Mouse (Mus musculus): ENCODE results near the gene Gmeb1.

DNA sequence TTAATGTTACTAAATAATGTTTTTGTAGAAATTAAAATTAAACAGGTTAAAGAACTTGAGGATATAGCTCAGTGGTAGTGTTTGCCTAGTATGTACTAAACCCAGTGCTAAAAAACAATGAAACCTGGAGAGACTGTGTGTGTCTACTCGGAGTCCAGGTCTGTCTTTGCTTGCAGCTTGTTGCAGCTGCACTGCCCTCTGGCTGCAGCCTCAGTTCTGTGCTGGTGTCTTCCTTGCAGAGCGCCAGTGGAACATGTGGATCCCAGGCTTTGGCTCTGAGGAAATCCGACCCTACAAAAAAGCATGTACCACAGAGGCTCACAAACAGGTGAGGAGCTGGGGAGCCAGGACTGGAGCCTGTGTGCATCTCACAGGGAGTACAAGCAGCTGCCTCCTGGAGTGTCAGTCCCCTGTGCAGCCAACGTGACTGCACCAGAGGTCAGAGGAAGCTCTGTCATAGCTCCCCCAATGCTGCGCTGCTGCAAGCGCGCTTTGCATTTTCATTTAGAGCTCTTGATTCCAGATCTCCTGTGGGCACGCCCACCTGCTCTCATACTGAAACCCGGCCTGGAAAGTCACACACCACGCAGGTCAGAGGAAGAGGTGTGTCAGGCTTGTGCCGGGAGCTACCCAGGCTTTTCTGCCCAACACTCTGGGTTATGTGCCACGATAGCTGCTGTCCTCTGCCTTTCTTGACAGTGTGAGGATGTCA is 30.4 kb upstream of the Gmeb1 start:
- TF ChIP-seq CTCF (conservative IDR thresholded peaks at IDR 0.05; ENCODE audit: insufficient read depth, insufficient read length, low read depth, low read length) = peak; percentile 30; the same call in 1 of the 2 replicates
- TF ChIP-seq POLR2A (IDR thresholded peaks at IDR 0.05; ENCODE audit: low read depth, low read length) = no peak

Measured in kidney, adult 2 months (tissue).